ENCODE assay signal across 7 mouse cellular contexts in genomic region chr15:31599834-31600233, GRCm38 (mm10). TPM values are rescaled to one million over a fixed set of nuclear protein-coding genes. Genes with fewer than 3 reads are reported as not detected.
DNase-seq lines count a peak whose midpoint lies in the region; ATAC-seq lines count a peak whose summit lies in the region.

No protein-coding gene starts in this region.

- H3K4me1 ChIP-seq in neural tube, embryonic 11.5 days (ENCODE audit: control insufficient read depth, insufficient read depth, low read length), result peaks cover 5% of the 10 kb centered on the region
- peaks cover 36% of the 10 kb centered on the region for H3K4me1 ChIP-seq in forebrain, embryonic 13.5 days
- peaks cover 39% of the 10 kb centered on the region for H3K4me1 ChIP-seq in liver, embryonic 13.5 days (replicated peaks)

- H3K27ac ChIP-seq in neural tube, embryonic 11.5 days (ENCODE audit: low read depth, low read length), result no peak overlapping the region
- H3K27ac ChIP-seq in forebrain, embryonic 13.5 days, result no peak overlapping the region
- H3K27ac ChIP-seq in liver, embryonic 13.5 days, result no peak overlapping the region

- H3K27me3 ChIP-seq in neural tube, embryonic 11.5 days (ENCODE audit: control insufficient read depth, insufficient read depth, low read length), result no peaks in the 10 kb centered on the region
- no peaks in the 10 kb centered on the region for H3K27me3 ChIP-seq in forebrain, embryonic 13.5 days
- H3K27me3 ChIP-seq in liver, embryonic 13.5 days, result no peaks in the 10 kb centered on the region

- peaks cover 8% of the 10 kb centered on the region; the same call in 1 of the 2 replicates for H3K36me3 ChIP-seq in neural tube, embryonic 11.5 days (ENCODE audit: control insufficient read depth, insufficient read depth, low read length)
- peaks cover 32% of the 10 kb centered on the region for H3K36me3 ChIP-seq in forebrain, embryonic 13.5 days (ENCODE audit: poor library complexity, severe bottlenecking)
- peaks cover 38% of the 10 kb centered on the region for H3K36me3 ChIP-seq in liver, embryonic 13.5 days

- peak overlapping the region; percentile 93 for H3K4me2 ChIP-seq in neural tube, embryonic 11.5 days (ENCODE audit: low read depth)
- H3K4me2 ChIP-seq in forebrain, embryonic 13.5 days, result peak overlapping the region; percentile 89
- H3K4me2 ChIP-seq in liver, embryonic 13.5 days, result peak overlapping the region; percentile 92

- no peaks in the 10 kb centered on the region for H3K9me3 ChIP-seq in neural tube, embryonic 11.5 days (ENCODE audit: control insufficient read depth, low read length)
- H3K9me3 ChIP-seq in forebrain, embryonic 13.5 days (replicated peaks), result no peaks in the 10 kb centered on the region
- no peaks in the 10 kb centered on the region for H3K9me3 ChIP-seq in liver, embryonic 13.5 days (replicated peaks)

- WGBS in neural tube, embryonic 11.5 days, result 77% methylated on average over 4 of the region's 4 CpGs
- 79% methylated on average over 4 of the region's 4 CpGs for WGBS in forebrain, embryonic 13.5 days
- WGBS in liver, embryonic 13.5 days (ENCODE audit: insufficient replicate concordance), result 33% methylated on average over 4 of the region's 4 CpGs

- no peak for ATAC-seq in neural tube, embryonic 11.5 days (ENCODE audit: insufficient read depth, low FRiP score, low TSS enrichment)
- ATAC-seq in forebrain, embryonic 13.5 days, result no peak
- no peak for ATAC-seq in liver, embryonic 13.5 days (ENCODE audit: low read depth)

- no peak for DNase-seq in neural tube, embryonic 11.5 days (ENCODE audit: low spot score)
- no peak for DNase-seq in neural tube, embryonic 10.5 days (ENCODE audit: extremely low spot score, low spot score)
- DNase-seq in liver, embryonic 13.5 days, result no peak
- no peak for DNase-seq in thymus, postnatal 10 days (ENCODE audit: low spot score in 2 of 2)
- DNase-seq in cerebellum, adult 11 months, result no peak
- DNase-seq in frontal cortex, adult 2 months (ENCODE audit: extremely low spot score in 1 of 2, low spot score in 1 of 2), result no peak

- no peak overlapping the region; the same call in 1 of the 2 replicates for H3K9ac ChIP-seq in neural tube, embryonic 11.5 days (ENCODE audit: low read length)
- no peak overlapping the region for H3K9ac ChIP-seq in forebrain, embryonic 13.5 days
- H3K9ac ChIP-seq in liver, embryonic 13.5 days, result peak overlapping the region; percentile 93

- H3K4me3 ChIP-seq in neural tube, embryonic 11.5 days (ENCODE audit: low read depth, low read length), result peak overlapping the region; percentile 83
- H3K4me3 ChIP-seq in forebrain, embryonic 13.5 days, result peak overlapping the region; percentile 98
- H3K4me3 ChIP-seq in liver, embryonic 13.5 days (replicated peaks), result peak overlapping the region; percentile 90

RNA-seq across cellular contexts. Expression of gene Cct5, which starts 1.8 kb away (rescaled TPM):
- 717 and 722 TPM in 2 replicates for polyA plus RNA-seq in neural tube, embryonic 11.5 days (2014; fragmentation: Nextera tagmentation; extraction: Ambion mirVana)
- 600 and 616 TPM in 2 replicates for polyA plus RNA-seq in forebrain, embryonic 13.5 days (2015; fragmentation: Nextera tagmentation; extraction: Ambion mirVana)
- 409 and 450 TPM in 2 replicates for polyA plus RNA-seq in liver, embryonic 13.5 days (2015; fragmentation: Nextera tagmentation; extraction: Ambion mirVana)
- 166 and 190 TPM in 2 replicates for polyA plus RNA-seq in frontal cortex, adult 2 months (2012; rRNA removed)

RNA-seq across cellular contexts. Expression of gene Fam173b, which starts 1.8 kb away (rescaled TPM):
- 13.6 and 15.8 TPM in 2 replicates for polyA plus RNA-seq in neural tube, embryonic 11.5 days (2014; fragmentation: Nextera tagmentation; extraction: Ambion mirVana)
- polyA plus RNA-seq in forebrain, embryonic 13.5 days (2015; fragmentation: Nextera tagmentation; extraction: Ambion mirVana), result 12.0 and 13.8 TPM in 2 replicates
- 9.3 and 10.3 TPM in 2 replicates for polyA plus RNA-seq in liver, embryonic 13.5 days (2015; fragmentation: Nextera tagmentation; extraction: Ambion mirVana)
- 14.7 and 15.3 TPM in 2 replicates for polyA plus RNA-seq in frontal cortex, adult 2 months (2012; rRNA removed)

RNA-seq across cellular contexts. Expression of gene Cmbl, which starts 34.6 kb away (rescaled TPM):
- 1.9 and 2.2 TPM in 2 replicates for polyA plus RNA-seq in neural tube, embryonic 11.5 days (2014; fragmentation: Nextera tagmentation; extraction: Ambion mirVana)
- polyA plus RNA-seq in forebrain, embryonic 13.5 days (2015; fragmentation: Nextera tagmentation; extraction: Ambion mirVana), result 2.1 TPM in 2 replicates
- polyA plus RNA-seq in liver, embryonic 13.5 days (2015; fragmentation: Nextera tagmentation; extraction: Ambion mirVana), result 5.0 and 5.3 TPM in 2 replicates
- polyA plus RNA-seq in frontal cortex, adult 2 months (2012; rRNA removed), result 22.5 and 22.7 TPM in 2 replicates
